In genomic region chr11:77515637-77516552, GRCm38 (mm10) we compare ENCODE assay signal across 7 mouse cellular contexts. TPM values are rescaled to one million over a fixed set of nuclear protein-coding genes. Genes with fewer than 3 reads are reported as not detected.
A peak's percentile ranks its signal among the peaks of the same experiment; 100 is the strongest.
DNase-seq lines count a peak whose midpoint lies in the region; ATAC-seq and TF ChIP-seq lines count a peak whose summit lies in the region.

Gene Trp53i13, minus strand, starts transcription at chr11:77515980.

- H3K4me1 ChIP-seq in spleen, adult 2 months (ENCODE audit: control insufficient read depth, insufficient read depth, insufficient read length) = peaks cover 45% of the 10 kb centered on the region
- peaks cover 1% of the 10 kb centered on the region; the same call in 1 of the 2 replicates for H3K4me1 ChIP-seq in cortical plate, adult 2 months (ENCODE audit: control insufficient read depth, insufficient read depth, low read length)
- peaks cover 66% of the 10 kb centered on the region for H3K4me1 ChIP-seq in liver, embryonic 12.5 days

- peak within 1 kb of the TSS; percentile 67 for H3K9ac ChIP-seq in liver, embryonic 12.5 days

- TF ChIP-seq POLR2A in spleen, adult 2 months (IDR thresholded peaks at IDR 0.05; ENCODE audit: low read depth, low read length) = no peak
- TF ChIP-seq POLR2A in cortical plate, adult 2 months (IDR thresholded peaks at IDR 0.05; ENCODE audit: extremely low read depth, insufficient read depth, low read length) = no peak

- H3K27me3 ChIP-seq in spleen, adult 2 months (ENCODE audit: control insufficient read depth, insufficient read depth, low read length) = peaks cover 6% of the 10 kb centered on the region
- peaks cover 55% of the 10 kb centered on the region for H3K27me3 ChIP-seq in liver, embryonic 12.5 days (replicated peaks)

- peak within 1 kb of the TSS; percentile 97 for H3K4me2 ChIP-seq in liver, embryonic 12.5 days

- TF ChIP-seq CTCF in spleen, adult 2 months (IDR thresholded peaks at IDR 0.05; ENCODE audit: extremely low read depth, insufficient read depth, insufficient read length, insufficient replicate concordance) = no peak
- TF ChIP-seq CTCF in cortical plate, adult 2 months (IDR thresholded peaks at IDR 0.05; ENCODE audit: extremely low read depth, insufficient read depth, low read length) = no peak

- peak within 1 kb of the TSS; percentile 43 for H3K27ac ChIP-seq in spleen, adult 2 months (ENCODE audit: insufficient read depth, low read length)
- no peak within 1 kb of the TSS for H3K27ac ChIP-seq in cortical plate, adult 2 months (ENCODE audit: insufficient read depth, low read length)
- H3K27ac ChIP-seq in liver, embryonic 12.5 days = peak within 1 kb of the TSS; percentile 69

- H3K36me3 ChIP-seq in spleen, adult 2 months (ENCODE audit: control insufficient read depth, insufficient read depth, low read length) = no peaks in the 10 kb centered on the region
- H3K36me3 ChIP-seq in liver, embryonic 12.5 days = no peaks in the 10 kb centered on the region

- no peak for ATAC-seq in liver, embryonic 12.5 days

- peak in 1 of 2 experiments; percentile 21 for DNase-seq in spleen, adult 2 months (ENCODE audit: low read depth in 1 of 2, low spot score in 2 of 2)
- no peak for DNase-seq in spleen, postnatal 14 days (ENCODE audit: low spot score in 2 of 2)
- peak; percentile 9 for DNase-seq in heart, postnatal 25 days (ENCODE audit: low spot score)
- peak; percentile 31 for DNase-seq in testis, postnatal 14 days (ENCODE audit: low spot score)
- no peak for DNase-seq in ovary, postnatal 36 days (ENCODE audit: low spot score)

- peak within 1 kb of the TSS; percentile 58 for H3K4me3 ChIP-seq in spleen, adult 2 months (ENCODE audit: extremely low read depth, insufficient read depth, insufficient read length)
- peak within 1 kb of the TSS; percentile 24 for H3K4me3 ChIP-seq in cortical plate, adult 2 months (ENCODE audit: insufficient read depth, low read length)
- peak within 1 kb of the TSS; percentile 72 for H3K4me3 ChIP-seq in liver, embryonic 12.5 days

- intact Hi-C loops in heart, postnatal 25 days (cut with DNase I) = loop anchor here (10.0 kb wide), 1 partner anchor 89 kb away; the partner anchor contains the start of gene Taok1

- H3K9me3 ChIP-seq in liver, embryonic 12.5 days (replicated peaks) = no peaks in the 10 kb centered on the region

- WGBS in spleen, adult 2 months = 11% methylated on average over 39 of the region's 39 CpGs
- 13% methylated on average over 39 of the region's 39 CpGs for WGBS in liver, embryonic 12.5 days (ENCODE audit: insufficient replicate concordance)

RNA-seq across cellular contexts. Expression of gene Trp53i13, which starts in this region (rescaled TPM):
- 16.6 and 18.7 TPM in 2 replicates for polyA plus RNA-seq in spleen, adult 2 months (2012; rRNA removed)
- 6.8 and 7.2 TPM in 2 replicates for polyA plus RNA-seq in cortical plate, adult 2 months (2012; rRNA removed)
- total RNA-seq in heart, postnatal 25 days (2021) = 1 to 10 TPM; 8.4 to 9.6 TPM
- 9.3 and 11.1 TPM in 2 replicates for polyA plus RNA-seq in liver, embryonic 12.5 days (2016; fragmentation: Nextera tagmentation; extraction: Ambion mirVana)

Comparison
In these comparisons a context has a peak if more than half of its experiments do, and no peak if none do; other contexts are left out.
1. DNase-seq: peak in heart, postnatal 25 days (single experiment) and testis, postnatal 14 days (single experiment); none in spleen, postnatal 14 days (0 of 2) and ovary, postnatal 36 days (single experiment).
2. Peak in every context shown above with its lines, with median percentiles within 50 percentile points of each other: H3K4me3 ChIP-seq.